Mouse (Mus musculus) C2C12 (cell line): ENCODE measurements around the gene Omp. TPM values are rescaled to one million over a fixed set of nuclear protein-coding genes. Genes with fewer than 3 reads are reported as not detected.

Experiments used
- H3K27me3 ChIP-seq: one replicate; pipeline ENCODE4 v1.6.1; 2011; ENCODE audit not compliant: control insufficient read depth, insufficient read depth, insufficient read length
- H3K36me3 ChIP-seq: one replicate; pipeline ENCODE4 v1.6.1; 2011; ENCODE audit not compliant: control insufficient read depth, insufficient read depth
- H3K4me3 ChIP-seq: one replicate; pipeline ENCODE4 v1.5.1; 2011; ENCODE audit warnings: mild to moderate bottlenecking, control low read depth; ENCODE audit not compliant: poor library complexity, insufficient read depth, severe bottlenecking
- H3K79me2 ChIP-seq: one replicate; pipeline ENCODE4 v1.6.1; 2011; ENCODE audit not compliant: control insufficient read depth, insufficient read depth
- H3K79me3 ChIP-seq: one replicate; pipeline ENCODE4 v1.6.1; 2011; ENCODE audit warnings: low read depth, control low read depth
- H3ac ChIP-seq: one replicate; pipeline ENCODE3; 2011; ENCODE audit warnings: low read depth; ENCODE audit not compliant: control insufficient read depth, insufficient read length
- CEBPB ChIP-seq: IDR thresholded peaks from one replicate; pipeline ENCODE4 v1.6.1; 2011; ENCODE audit warnings: low read depth, mild to moderate bottlenecking, control low read depth, moderate library complexity
- CTCF ChIP-seq: IDR thresholded peaks from one replicate; pipeline ENCODE4 v1.5.1; 2011; ENCODE audit not compliant: control insufficient read depth, insufficient read depth, insufficient read length
- FOSL1 ChIP-seq: IDR thresholded peaks from one replicate; pipeline ENCODE4 v1.8.0; 2011; ENCODE audit warnings: mild to moderate bottlenecking, low read length; ENCODE audit not compliant: poor library complexity, insufficient read depth, severe bottlenecking
- MAX ChIP-seq: IDR thresholded peaks from one replicate; pipeline ENCODE4 v1.6.1; 2011; ENCODE audit warnings: mild to moderate bottlenecking, control low read depth
- MYOD1 ChIP-seq: IDR thresholded peaks from one replicate; pipeline ENCODE4 v1.6.1; 2011; ENCODE audit warnings: low read depth; ENCODE audit not compliant: control insufficient read depth, insufficient read length
- MYOG ChIP-seq: IDR thresholded peaks from one replicate; pipeline ENCODE4 v1.6.1; 2011; ENCODE audit not compliant: control insufficient read depth, insufficient read length; ENCODE audit errors: extremely low read depth
- USF1 ChIP-seq: IDR thresholded peaks from one replicate; pipeline ENCODE4 v1.6.1; 2011; ENCODE audit warnings: low read depth, mild to moderate bottlenecking, control low read depth, moderate library complexity
- polyA plus RNA-seq: library from polyadenylated mRNA; unstranded; fragments of >200 nt; fragmentation: generic; extraction: Trizol; gene quantifications from one replicate; pipeline ENCODE4 v1.2.1, GENCODE M21; 2012; ENCODE audit warnings: missing spikeins

The Omp gene
- polyA plus RNA-seq, 1 experiment = 0.40 TPM

GRCm38 (mm10) chr7:98162239-98162638, 16.9 kb upstream of the Omp start:
- no peaks in the 10 kb centered on the region for H3K36me3 ChIP-seq
- H3ac ChIP-seq = no peak overlapping the region
- H3K27me3 ChIP-seq = no peaks in the 10 kb centered on the region
- no peak for TF ChIP-seq USF1
- TF ChIP-seq CTCF = no peak
- no peak for TF ChIP-seq CEBPB
- TF ChIP-seq MYOD1 = no peak
- no peak for TF ChIP-seq MAX
- TF ChIP-seq MYOG = no peak
- no peak for TF ChIP-seq FOSL1
- H3K79me2 ChIP-seq = no peaks in the 10 kb centered on the region
- no peaks in the 10 kb centered on the region for H3K79me3 ChIP-seq
- H3K4me3 ChIP-seq = no peak overlapping the region

- no peaks in the 10 kb centered on the region for H3K27me3 ChIP-seq
- no peaks in the 10 kb centered on the region for H3K36me3 ChIP-seq
- H3K79me3 ChIP-seq = no peaks in the 10 kb centered on the region
- no peak for TF ChIP-seq CTCF
- TF ChIP-seq MYOD1 = peak; percentile 15
- TF ChIP-seq MAX = no peak
- no peaks in the 10 kb centered on the region for H3K79me2 ChIP-seq
- H3ac ChIP-seq = no peak overlapping the region
- H3K4me3 ChIP-seq = no peak overlapping the region
These were observed 14.9 kb upstream of the Omp start for GRCm38 (mm10) chr7:98160041-98160740.

DNA sequence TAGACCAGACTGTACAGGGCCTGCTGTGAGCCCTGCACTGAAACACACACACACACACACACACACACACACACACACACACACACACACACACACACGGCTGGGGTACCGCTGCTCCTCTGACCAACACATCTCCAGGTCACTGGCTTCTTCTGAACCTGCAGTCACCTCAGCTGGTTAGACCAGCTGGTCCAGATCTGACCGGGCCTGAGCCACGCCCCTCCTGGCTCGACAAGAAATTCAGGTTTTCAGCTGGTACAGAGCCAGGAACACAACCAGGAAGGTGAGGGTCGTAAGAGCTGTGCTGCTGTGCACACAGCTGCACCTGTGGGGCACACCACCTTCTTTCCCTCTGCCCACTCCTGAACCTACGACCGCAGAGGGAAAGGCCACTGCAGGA, 13.2 kb upstream of the Omp start:
- no peaks in the 10 kb centered on the region for H3K36me3 ChIP-seq
- no peak overlapping the region for H3ac ChIP-seq
- H3K4me3 ChIP-seq = no peak overlapping the region
- TF ChIP-seq MAX (no peak), MYOG (no peak), MYOD1 (no peak)
- H3K79me3 ChIP-seq = no peaks in the 10 kb centered on the region
- no peaks in the 10 kb centered on the region for H3K79me2 ChIP-seq
- H3K27me3 ChIP-seq = no peaks in the 10 kb centered on the region

GRCm38 (mm10) chr7:98157636-98158332, 12.5 kb upstream of the Omp start:
- Histone ChIP-seq H3K79me3 (no peaks in the 10 kb centered on the region), H3ac (no peak overlapping the region), H3K36me3 (no peaks in the 10 kb centered on the region), H3K79me2 (no peaks in the 10 kb centered on the region), H3K27me3 (no peaks in the 10 kb centered on the region), H3K4me3 (no peak overlapping the region)
- no peak for TF ChIP-seq FOSL1
- TF ChIP-seq MYOG = no peak
- TF ChIP-seq MYOD1 = no peak
- no peak for TF ChIP-seq USF1
- TF ChIP-seq CEBPB = no peak
- no peak for TF ChIP-seq MAX

GRCm38 (mm10) chr7:98156280-98156665, 11.0 kb upstream of the Omp start:
- no peak overlapping the region for H3K4me3 ChIP-seq
- TF ChIP-seq MAX = no peak
- no peak for TF ChIP-seq USF1
- TF ChIP-seq MYOG = no peak
- no peak for TF ChIP-seq CEBPB
- TF ChIP-seq CTCF = no peak
- no peak for TF ChIP-seq FOSL1
- TF ChIP-seq MYOD1 = no peak

More at GRCm38 (mm10) chr7:98156280-98156665, 11.0 kb upstream of the Omp start:
- Histone ChIP-seq H3K79me3 (no peaks in the 10 kb centered on the region), H3K79me2 (no peaks in the 10 kb centered on the region), H3ac (no peak overlapping the region), H3K27me3 (no peaks in the 10 kb centered on the region), H3K36me3 (no peaks in the 10 kb centered on the region)
